Mouse (Mus musculus): Measurements from ENCODE around the gene Tmem39a. TPM values are rescaled to one million over a fixed set of nuclear protein-coding genes. Genes with fewer than 3 reads are reported as not detected.

The Tmem39a gene
- total RNA-seq (2021): 10 to 100 TPM; 15.2 to 15.8 TPM
- long read RNA-seq, experiment 1, partial matches to known transcripts: 0 of 4 reads
- long read RNA-seq, experiment 1, other reads (novel, unspliced or antisense): 3 of 4 reads
- long read RNA-seq, experiment 2, partial matches to known transcripts: 0 of 5 reads
- long read RNA-seq, experiment 2, other reads (novel, unspliced or antisense): 1 of 5 reads

DNA sequence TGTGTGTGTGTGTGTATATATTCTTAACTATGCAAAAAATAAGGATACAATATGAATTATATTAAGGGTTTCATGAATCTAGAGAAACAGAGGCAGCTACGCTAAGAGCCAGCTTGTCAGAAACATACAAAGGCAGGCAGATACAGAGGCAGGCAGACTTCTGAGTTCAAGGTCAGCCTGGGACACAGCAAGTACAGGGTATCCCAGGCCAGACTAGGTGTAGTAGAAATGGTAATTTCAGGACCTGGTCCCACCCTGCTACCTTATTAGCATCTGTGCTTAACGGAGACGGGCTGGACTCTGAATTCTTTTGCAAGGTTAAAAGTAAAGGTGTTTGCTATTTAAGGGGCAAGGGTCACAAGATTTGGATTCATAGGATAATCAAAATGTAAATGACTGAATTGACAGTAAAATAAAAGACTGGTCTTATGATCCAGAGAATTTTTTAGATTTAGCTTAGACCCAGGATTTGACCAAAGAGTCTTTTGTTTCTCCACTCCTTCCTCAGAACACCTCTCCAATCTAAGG, at the start of gene Tmem39a:
Gene Tmem39a (plus strand): TSS at position 478 of the 528 bp plus-strand sequence.
- intact Hi-C loops (cut with DNase I): no loop called here
- DNase-seq: no peak

DNA sequence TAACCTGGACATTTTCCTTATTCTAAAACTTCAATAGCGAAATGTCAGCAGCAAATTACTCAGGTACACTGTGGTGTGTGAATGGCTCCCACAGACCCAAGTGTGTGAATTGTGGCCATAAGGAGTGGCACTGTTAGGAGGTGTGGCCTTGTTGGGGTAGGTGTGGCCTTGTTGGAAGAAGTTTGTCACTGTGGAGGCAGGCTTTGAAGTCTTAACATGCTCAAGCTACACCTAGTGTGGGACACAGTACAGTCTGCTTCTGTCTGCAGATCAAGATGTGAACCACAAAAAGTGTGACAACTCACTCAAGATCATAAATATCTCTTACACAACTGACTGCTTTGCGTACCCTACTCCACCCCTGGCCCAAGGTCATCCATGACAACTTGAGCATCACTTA, 47.7 kb upstream of the Tmem39a start:
- intact Hi-C loops (cut with DNase I): no loop called here
- no peak for DNase-seq

DNA sequence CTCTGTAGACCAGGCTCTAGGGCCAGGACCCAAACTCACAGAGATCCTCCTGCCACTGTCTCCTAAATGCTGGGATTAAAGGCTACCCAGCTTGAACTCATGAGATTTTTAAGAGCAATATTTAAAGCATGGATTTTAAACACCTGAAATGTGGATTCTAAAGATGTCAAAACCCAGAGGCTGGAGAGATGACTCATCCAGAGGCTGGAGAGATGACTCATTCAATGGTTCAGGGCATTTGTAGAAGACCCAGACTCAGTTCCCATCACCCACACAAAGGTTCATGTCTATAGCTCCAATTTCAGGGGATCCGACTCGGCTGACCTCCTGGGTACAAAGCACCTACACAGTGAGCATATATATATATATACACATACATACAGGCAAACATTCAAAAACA, 39.4 kb upstream of the Tmem39a start:
- no peak for DNase-seq
- intact Hi-C loops (cut with DNase I): no loop called here

DNA sequence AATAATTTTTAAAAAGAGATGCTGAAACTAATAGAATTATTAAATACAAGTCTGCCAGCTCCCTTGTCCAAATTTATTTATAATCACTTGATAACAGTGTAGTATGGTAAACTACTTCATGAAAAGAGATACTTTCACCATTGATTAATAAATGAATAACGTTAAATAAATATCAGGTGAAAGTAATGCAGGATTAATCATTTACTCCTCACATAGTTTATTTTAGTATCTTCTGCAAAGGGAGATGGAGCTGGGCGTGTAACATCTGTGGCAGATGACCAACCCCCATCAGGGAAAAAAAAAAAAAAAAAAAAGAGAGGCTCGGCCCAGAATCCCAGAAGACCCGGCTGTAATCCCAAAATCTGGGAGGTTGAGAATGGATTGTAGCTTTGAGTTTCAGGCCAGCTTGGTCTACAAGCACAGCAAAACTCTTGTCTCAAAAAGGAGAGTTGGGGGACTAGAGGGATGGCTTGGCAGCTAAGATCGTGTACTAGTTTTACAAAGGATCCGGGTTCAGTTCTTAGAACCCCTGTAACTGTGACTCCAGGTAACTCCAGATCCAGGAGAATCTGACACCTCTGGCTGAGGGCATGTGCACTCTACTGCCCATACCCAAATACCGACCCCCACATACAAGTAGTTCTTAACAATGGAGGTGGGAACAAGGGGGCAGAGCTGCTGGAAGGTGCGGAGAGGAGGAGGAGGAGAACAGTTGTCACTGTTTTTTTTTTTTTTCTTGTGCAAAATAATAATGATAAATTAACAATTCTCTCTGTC, 37.1 kb upstream of the Tmem39a start:
- intact Hi-C loops (cut with DNase I): no loop called here
- no peak for DNase-seq

DNA sequence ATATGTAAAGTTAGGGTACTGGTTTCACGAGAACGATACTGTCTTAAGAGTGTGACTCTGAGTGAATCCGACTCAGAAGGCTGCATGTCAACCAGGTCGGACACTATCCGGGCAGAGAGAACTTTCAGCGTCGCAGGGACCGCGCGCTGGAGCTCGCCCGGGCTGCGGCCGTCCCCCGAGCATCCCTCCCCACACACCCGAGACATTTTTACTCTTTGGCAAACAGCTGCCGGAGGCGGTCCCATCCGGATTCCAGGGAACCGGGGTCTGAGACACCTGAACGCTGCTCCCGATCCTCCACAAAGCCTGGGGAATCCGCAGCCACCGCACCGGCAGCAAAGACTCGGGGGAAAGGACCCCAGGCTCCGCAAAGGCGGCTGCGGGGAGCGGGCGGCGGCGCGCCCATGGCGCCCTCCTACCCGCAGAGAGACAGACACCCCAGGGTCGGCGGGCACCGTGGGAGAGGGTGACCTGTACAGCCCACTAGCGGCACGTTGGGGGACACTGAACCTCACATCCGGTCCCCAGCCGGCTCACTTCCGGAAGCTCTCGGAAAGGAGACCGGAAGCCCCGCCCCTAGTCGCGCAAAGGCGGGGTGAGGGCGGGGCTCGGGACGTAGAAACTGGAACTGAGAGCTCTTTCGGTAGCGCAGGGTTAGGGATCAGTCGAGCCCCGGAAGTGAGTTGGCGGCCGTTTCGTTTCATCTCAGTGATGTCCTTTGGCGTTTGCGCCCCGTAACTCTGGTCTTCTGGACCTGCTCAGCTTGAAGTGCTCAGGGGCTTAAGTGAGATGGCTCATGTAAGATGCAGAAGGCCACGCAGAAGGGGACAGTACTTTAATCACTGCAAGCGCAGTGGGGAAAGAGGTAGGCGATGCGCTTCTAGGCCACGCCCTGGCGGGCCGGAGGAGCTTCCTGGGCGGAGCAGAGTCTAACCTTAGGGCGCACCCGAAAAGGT, 36.1 kb upstream of the Tmem39a start, which contains the start of gene Timmdc1:
Gene Timmdc1 (minus strand): TSS at position 535 of the 956 bp plus-strand sequence.
- intact Hi-C loops (cut with DNase I): no loop called here
- DNase-seq: peak; percentile 94

DNA sequence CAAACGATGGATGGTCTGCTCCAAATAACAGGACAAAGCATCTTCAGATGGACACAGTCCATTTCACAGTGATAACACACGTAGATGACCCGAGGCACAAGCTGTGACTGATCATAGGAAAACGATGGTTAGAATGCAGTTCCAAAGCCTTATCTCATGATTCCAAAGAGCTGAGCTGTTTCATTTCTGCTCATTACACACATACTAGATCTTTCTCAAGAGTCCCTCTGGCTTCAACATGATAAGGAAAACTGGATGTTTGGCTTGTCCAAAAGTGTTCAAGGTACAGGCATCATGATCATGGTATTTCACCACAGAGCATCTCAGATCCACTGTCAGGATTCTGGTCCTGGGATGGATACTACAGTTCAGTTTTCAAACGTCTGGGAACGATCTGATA, 32.2 kb upstream of the Tmem39a start:
- DNase-seq: no peak
- intact Hi-C loops (cut with DNase I): no loop called here

DNA sequence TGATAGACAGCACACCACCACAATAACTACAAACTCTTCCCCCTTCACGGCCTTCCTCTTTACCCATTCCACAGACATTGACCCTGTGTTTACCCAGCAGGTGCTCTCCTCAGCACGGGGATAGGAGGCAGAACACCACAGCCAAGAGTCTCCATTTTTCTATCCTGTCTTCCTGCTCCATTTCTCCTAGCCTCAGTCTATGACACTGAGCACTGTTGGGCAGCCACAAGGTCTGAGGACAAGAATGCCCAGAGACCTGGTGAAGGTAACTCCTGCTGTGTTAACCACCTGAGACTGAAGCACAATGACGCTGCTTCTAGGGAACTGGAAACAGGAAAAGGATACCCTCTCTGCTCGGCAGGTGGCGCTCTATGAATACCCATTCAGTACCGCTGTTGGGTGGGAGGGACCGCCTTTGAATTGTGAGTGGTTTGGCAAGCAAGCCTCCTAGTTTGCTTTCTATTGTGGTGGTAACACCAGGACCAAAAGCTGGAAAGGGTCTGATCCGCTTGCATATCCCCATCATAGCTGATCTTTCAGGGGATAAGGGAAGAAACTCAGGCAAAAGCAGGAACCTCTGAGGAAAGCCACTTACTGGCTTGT, 21.9 kb upstream of the Tmem39a start:
- intact Hi-C loops (cut with DNase I): loop anchor here (5.0 to 10.0 kb wide), 2 partner anchors 188 to 276 kb away; no protein-coding TSS in a partner anchor
- peak; percentile 58 to 66 for DNase-seq

DNA sequence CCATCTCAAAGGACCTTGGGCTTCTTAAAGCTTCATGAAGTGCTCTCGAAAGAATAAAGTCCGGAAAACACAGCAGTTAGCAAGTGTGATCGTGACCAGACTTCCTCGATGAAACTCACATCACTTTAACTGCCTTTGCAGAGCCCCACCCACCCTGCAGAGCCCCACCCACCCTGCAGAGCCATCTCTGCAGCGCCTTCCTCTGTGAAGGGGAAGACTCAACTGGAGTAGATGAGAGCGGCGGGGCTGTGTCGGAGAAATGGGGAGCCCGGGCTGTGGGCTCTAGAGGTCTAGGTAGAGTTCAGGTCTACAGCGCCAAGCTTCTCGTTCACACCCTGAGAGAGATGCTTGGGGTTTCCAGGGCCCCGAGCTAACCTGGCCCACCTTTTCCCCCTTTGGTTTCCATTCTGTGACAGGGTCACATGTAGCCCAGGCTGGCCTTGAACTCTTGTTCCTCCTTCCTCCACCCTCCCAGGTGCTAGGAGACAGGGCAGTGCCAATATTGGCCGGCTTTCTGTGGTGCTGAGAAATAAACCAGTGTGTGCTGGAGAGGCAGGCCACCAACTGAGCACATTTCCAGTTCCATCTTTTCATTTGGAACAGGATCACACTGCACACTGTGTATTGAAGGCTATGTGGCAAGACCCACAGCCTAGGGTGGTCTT, 19.6 kb upstream of the Tmem39a start:
- intact Hi-C loops (cut with DNase I): loop anchor here (5.0 to 10.0 kb wide), 2 partner anchors 186 to 273 kb away; no protein-coding TSS in a partner anchor
- no peak for DNase-seq

DNA sequence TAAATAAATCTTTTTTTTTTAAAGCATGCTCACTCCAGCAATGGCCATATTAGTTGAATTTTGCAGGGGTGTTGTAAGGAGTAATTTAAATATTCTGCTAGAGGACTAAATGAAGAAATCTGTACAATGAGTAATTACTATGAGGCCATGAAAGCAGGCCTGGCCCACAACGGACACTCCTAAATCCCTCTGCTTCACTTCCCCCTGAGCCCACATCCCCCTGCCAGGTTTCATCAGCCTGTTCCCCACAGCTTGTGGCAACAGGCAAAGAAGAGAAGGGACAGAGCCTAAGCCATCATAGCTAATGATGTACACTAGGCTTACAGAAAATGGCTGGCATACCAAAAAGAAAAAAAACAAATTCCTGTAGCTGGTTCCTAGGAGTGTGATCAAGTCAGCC, 10.5 kb upstream of the Tmem39a start:
- intact Hi-C loops (cut with DNase I): no loop called here

DNA sequence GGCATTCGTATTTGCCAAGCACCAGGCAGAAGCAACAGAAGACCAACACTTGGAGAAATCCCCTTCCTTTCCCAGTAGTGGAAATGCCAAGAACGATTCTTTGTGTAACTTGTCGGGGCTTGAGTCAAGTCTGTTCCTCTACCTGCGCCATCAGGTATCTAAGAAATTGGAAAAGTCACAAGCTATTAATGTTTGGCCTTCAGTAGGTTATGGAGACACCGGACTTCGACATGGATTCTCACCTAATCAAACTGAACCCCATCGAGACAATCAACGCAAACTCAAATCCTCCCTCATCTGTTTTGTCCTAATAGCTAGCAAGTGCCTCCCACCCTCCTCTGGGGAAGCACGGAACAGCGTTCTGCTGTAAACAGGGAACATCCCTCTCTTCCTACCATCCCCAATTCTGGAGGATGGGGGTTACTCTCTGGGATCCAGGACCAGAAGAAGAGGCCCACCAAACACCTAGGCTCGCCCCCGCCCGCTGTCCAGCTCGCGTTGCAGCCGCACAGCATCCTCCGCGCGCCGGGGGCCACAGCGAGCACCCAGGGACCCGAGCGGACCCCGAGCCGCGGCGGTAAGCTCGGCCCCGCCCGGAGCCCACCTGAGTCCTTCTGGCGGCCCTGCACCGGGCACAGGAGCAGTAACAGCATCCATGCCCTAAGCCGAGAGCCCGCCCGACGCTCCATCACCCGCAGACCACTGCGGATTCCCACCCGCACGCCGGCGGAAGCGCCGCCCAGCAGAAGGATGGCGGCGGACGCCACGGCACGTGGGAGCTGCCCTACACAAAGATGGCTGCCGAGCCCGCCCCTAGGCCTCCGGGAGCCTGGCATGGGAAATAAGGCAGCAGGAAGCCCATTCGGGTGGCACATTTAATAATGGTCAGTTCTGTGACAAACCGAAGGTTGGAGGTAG, 8.8 kb upstream of the Tmem39a start, which contains the start of gene Poglut1:
Gene Poglut1 (minus strand): TSS at position 780 of the 918 bp plus-strand sequence.
- peak; percentile 61 to 68 for DNase-seq
- intact Hi-C loops (cut with DNase I): no loop called here

More for the DNA sequence above, 10.5 kb upstream of the Tmem39a start:
- DNase-seq: no peak

DNA sequence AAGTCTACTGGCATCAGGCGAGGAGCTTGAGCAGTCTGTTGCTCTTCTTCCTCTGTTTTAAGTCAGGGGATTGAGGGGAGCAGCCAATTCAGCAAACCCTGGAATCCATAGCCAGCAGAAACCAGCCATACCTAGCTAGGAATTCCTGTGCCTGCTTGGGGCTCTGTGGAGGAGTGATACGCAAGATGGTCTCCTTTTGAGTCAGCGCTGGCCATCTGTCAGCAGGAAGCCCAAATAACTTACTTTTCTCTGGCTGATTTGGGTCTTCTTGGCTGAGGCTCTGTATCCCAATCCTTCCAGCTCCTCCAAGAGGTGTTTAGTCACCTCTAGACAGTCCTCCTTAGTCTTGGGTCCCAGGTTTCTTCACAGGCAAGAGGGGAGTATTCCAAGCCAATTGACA, 2.5 kb upstream of the Tmem39a start:
- DNase-seq: no peak
- intact Hi-C loops (cut with DNase I): no loop called here

DNA sequence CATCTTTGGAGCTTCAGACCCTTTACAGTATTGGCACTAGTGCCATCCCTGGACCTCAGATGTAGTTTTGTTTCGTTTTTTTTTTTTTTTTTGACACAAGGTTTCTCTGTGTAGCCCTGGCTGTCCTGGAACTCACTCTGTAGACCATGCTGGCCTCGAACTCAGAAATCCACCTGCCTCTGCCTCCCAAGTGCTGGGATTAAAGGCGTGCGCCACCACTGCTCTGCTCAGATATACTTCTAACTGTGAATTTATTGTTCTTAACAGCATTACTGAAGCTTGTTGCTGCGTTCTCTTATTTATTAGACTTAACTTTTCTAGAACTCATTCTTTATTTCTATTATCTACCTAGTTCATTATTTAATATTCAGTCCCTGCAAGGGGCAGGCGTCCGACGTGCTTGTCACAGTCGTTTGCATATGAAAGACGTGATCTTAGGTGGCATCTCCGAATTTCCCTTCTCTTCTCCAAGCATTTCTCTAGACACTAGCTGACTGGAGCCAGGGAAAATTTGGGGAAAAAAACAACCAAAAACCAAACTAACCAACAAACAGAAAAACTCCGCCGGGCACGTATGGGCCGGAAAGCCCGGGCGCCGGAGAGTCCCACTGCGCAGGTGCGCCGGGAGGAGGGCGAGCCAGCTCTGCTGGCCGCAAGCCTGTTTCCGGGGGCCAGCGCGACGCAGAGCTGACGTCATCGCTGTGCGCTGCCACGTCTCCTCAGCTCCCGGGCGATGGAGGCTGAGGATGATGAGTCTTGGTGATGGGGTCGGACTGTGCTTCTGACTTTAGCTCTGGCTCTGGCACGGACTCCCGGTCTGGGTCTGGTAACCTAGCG, 3.9 kb downstream of the Tmem39a start:
- intact Hi-C loops (cut with DNase I): no loop called here
- peak; percentile 91 to 94 for DNase-seq

DNA sequence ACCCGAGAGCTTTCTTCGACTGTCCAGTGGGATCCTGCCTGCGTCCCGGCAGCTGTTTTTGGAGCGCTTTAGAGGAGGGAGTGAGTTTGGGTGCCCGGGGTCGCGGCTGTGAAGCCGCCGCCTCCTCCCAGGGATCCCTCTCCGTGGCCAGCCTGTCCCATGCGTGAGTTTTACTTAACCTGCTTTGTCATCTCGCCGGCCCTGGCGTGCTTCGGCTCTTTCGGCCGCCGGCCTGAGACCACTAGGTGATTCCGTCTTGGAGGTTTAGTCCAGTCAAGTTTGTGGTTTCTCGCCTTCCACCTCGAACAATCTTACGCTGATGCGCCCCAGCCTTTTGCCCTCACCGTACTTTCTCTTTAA, 4.5 kb downstream of the Tmem39a start:
- DNase-seq: no peak
- intact Hi-C loops (cut with DNase I): no loop called here

DNA sequence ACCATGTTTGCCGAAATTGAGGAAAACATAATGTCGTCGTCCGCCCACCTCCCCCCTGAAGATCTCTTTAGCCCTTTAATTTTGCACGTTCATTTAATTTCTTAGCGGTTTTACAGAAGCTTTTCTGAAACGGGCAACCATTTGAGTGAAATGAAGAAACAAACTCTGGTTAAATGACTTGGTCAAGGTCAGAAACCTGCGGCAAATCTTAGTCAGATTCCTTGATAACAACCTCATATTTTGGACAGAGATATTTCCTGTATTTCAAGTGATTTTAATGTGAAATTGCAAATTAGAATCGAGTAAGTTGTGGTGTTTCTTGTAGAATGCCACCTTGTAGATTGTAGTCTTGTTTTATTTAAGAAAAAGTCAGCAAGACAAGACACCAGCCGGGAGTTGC, 5.0 kb downstream of the Tmem39a start:
- no peak for DNase-seq
- intact Hi-C loops (cut with DNase I): no loop called here

DNA sequence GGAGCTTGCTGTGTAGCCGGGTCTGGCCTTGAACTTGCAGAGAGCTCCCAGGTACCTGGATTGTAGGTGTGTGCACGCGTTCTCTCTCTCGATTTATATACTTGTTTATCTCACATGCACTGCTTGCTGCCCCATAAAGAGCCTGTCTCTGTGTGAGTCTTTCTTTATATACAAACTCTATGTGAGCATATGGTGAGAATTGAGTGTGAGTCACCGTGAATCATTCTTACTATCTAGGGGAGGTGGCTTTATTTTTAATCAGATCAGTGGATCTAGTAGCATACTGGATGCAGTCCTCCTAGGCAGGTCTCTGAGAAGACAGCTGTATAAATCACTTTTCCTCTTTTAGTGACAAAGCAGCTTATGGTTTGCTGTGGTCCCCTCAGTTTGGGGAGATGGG, 9.7 kb downstream of the Tmem39a start:
- intact Hi-C loops (cut with DNase I): no loop called here
- DNase-seq: no peak

DNA sequence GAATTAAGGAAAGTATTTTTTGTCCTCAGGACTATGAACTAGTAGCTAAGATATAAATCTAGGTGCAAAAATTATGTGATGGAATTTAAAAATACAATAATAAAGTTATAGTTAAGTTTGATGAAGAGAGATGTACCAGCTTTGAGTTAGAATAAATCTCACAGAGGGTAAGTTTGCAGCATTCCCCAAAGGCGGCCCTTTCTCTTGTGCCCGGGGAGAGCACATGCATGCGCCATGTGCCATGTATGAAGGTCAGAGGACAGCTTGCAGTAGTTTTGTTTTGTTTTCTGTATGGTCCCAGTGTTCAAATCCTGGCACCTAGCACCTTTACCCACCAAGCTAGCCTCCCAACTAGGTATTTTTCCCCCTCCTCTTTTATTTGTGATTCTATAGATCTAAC, 13.0 kb downstream of the Tmem39a start:
- no peak for DNase-seq
- intact Hi-C loops (cut with DNase I): no loop called here

DNA sequence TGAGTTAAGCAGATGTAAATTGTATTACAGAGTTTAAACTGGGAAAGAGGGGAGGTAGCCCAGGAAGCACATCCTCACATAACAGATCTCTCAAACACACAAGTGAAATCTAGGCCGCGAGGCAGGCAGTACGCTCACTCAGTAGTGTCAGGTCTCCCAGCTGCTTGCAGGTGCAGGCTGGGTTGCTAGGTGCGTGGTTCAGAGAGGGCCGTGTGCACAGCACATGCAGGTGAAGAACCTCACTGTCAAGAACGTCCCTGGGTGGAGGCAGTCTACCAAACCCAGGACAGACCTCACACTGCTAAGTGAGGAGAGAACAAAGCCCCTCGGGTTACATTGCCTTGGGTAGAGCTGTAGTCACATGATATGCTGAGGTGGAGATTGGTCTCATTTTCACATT, 26.3 kb downstream of the Tmem39a start:
- no peak for DNase-seq
- intact Hi-C loops (cut with DNase I): no loop called here

DNA sequence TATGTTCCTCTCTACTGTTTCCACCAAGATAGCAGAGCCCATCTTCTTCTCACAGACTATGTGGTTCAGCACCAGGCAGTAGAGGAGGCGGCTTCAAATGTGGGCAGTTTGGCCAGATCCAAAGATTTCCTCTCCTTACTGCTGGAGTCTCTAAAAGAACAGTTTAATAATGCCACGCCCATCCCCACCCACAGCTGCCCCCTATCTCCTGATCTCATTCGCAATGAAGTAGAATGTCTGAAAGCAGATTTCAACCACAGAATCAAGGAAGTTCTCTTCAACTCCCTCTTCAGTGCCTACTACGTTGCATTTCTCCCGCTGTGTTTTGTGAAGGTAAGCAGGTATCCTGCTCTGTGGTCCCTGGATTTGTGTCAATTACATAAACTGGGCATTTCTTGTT, 26.7 kb downstream of the Tmem39a start:
- DNase-seq: no peak
- intact Hi-C loops (cut with DNase I): no loop called here
